Mouse (Mus musculus) hindbrain, embryonic 11.5 days (tissue): ENCODE data around the gene Ptch1. TPM values are rescaled to one million over a fixed set of nuclear protein-coding genes. Genes with fewer than 3 reads are reported as not detected.
A peak's percentile ranks its signal among the peaks of the same experiment; 100 is the strongest.

Experiments
- ATAC-seq: fragments of 200-750 bp; cut with Nextera tagmentation; 2 replicates; pipeline ENCODE4 v1.8.0; 2017; ENCODE audit warnings: mild to moderate bottlenecking, moderate TSS enrichment, moderate library complexity; ENCODE audit not compliant: low FRiP score
- DNase-seq: peaks from one replicate; pipeline ENCODE4 v3.0.0-alpha.2; 2015; ENCODE audit warnings: low spot score
- H3K27ac ChIP-seq: fragments of 300-500 bp; sonication (generic); 2 replicates; pipeline ENCODE4 v1.5.1; 2014; ENCODE audit warnings: mild to moderate bottlenecking, low read depth, low read length
- H3K27me3 ChIP-seq: fragments of 300-500 bp; sonication (generic); 2 replicates; pipeline ENCODE4 v1.6.1; 2014; ENCODE audit warnings: mild to moderate bottlenecking, low read length, moderate library complexity, mixed read lengths; ENCODE audit not compliant: control insufficient read depth, insufficient read depth
- H3K36me3 ChIP-seq: fragments of 300-500 bp; sonication (generic); 2 replicates; pipeline ENCODE4 v1.6.1; 2014; ENCODE audit warnings: mild to moderate bottlenecking, low read length, moderate library complexity, mixed read lengths; ENCODE audit not compliant: control insufficient read depth, insufficient read depth
- H3K4me1 ChIP-seq: fragments of 300-500 bp; sonication (generic); replicated peaks from 2 replicates; pipeline ENCODE4 v1.6.1; 2014; ENCODE audit warnings: low read length, mixed read lengths; ENCODE audit not compliant: control insufficient read depth, insufficient read depth
- H3K4me2 ChIP-seq: fragments of 300-500 bp; sonication (generic); replicated peaks from 2 replicates; pipeline ENCODE4 v1.6.1; 2014; ENCODE audit warnings: mild to moderate bottlenecking, low read depth, low read length
- H3K4me3 ChIP-seq: fragments of 300-500 bp; sonication (generic); 2 replicates; pipeline ENCODE4 v1.5.1; 2014; ENCODE audit warnings: low read depth, low read length
- H3K9ac ChIP-seq: fragments of 300-500 bp; sonication (generic); 2 replicates; pipeline ENCODE4 v1.6.1; 2014; ENCODE audit warnings: low read depth, low read length
- H3K9me3 ChIP-seq: fragments of 300-500 bp; sonication (generic); 2 replicates; pipeline ENCODE4 v1.6.1; 2016; ENCODE audit warnings: low read length; ENCODE audit not compliant: control insufficient read depth
- WGBS: fragments of 180-500 bp; shearing (Covaris S2); extraction: QIAGEN DNeasy Blood & Tissue Kit; methylation state at CpG from one replicate; pipeline ENCODE4 v1.1.7; 2014; 5-methylcytosine and 5-hydroxymethylcytosine counted together
- polyA plus RNA-seq: library from polyadenylated mRNA; unstranded; fragments of >200 nt; fragmentation: Nextera tagmentation; extraction: Ambion mirVana; gene quantifications from 2 replicates; pipeline ENCODE4 v1.2.1, GENCODE M21; 2014

The Ptch1 gene
- polyA plus RNA-seq, 1 experiment from 2014 or later = 28.4 TPM

GRCm38 (mm10) chr13:63530371-63530764 lies 43.0 kb downstream of the Ptch1 start:
- WGBS = 33% methylated on average over 3 of the region's 3 CpGs
- Histone ChIP-seq H3K9me3 (no peaks in the 10 kb centered on the region), H3K9ac (no peak overlapping the region), H3K4me3 (no peak overlapping the region), H3K36me3 (peaks cover 18% of the 10 kb centered on the region), H3K27me3 (no peaks in the 10 kb centered on the region), H3K4me1 (peaks cover 14% of the 10 kb centered on the region), H3K27ac (0 out of 2 replicates have a peak overlapping the region, but pooled peaks have one; percentile 11), H3K4me2 (no peak overlapping the region)
- DNase-seq (no peak), ATAC-seq (peak; percentile 58)

- no peak overlapping the region for H3K4me3 ChIP-seq
- H3K9me3 ChIP-seq = no peaks in the 10 kb centered on the region
- H3K4me2 ChIP-seq = no peak overlapping the region
- DNase-seq (no peak), ATAC-seq (peak; percentile 13; the same call in 1 of the 2 replicates)
- H3K27ac ChIP-seq = 0 out of 2 replicates have a peak overlapping the region, but pooled peaks have one; percentile 11
- WGBS = 45% methylated on average over 3 of the region's 3 CpGs
- peaks cover 15% of the 10 kb centered on the region for H3K36me3 ChIP-seq
- peaks cover 15% of the 10 kb centered on the region for H3K4me1 ChIP-seq
- no peaks in the 10 kb centered on the region for H3K27me3 ChIP-seq
- no peak overlapping the region for H3K9ac ChIP-seq
These were observed 43.6 kb downstream of the Ptch1 start for GRCm38 (mm10) chr13:63529602-63530370.

- Histone ChIP-seq H3K27me3 (no peaks in the 10 kb centered on the region), H3K4me1 (peaks cover 18% of the 10 kb centered on the region), H3K9ac (no peak overlapping the region), H3K4me3 (no peak overlapping the region), H3K4me2 (no peak overlapping the region), H3K36me3 (peaks cover 16% of the 10 kb centered on the region), H3K27ac (no peak overlapping the region; the same call in none of the 2 replicates), H3K9me3 (no peaks in the 10 kb centered on the region)
- ATAC-seq (peak; percentile 51; the same call in 1 of the 2 replicates), DNase-seq (no peak)
- whole genome bisulfite sequencing = 0% methylated on average over 2 of the region's 2 CpGs
These were observed 44.5 kb downstream of the Ptch1 start for GRCm38 (mm10) chr13:63528852-63529251.

DNA sequence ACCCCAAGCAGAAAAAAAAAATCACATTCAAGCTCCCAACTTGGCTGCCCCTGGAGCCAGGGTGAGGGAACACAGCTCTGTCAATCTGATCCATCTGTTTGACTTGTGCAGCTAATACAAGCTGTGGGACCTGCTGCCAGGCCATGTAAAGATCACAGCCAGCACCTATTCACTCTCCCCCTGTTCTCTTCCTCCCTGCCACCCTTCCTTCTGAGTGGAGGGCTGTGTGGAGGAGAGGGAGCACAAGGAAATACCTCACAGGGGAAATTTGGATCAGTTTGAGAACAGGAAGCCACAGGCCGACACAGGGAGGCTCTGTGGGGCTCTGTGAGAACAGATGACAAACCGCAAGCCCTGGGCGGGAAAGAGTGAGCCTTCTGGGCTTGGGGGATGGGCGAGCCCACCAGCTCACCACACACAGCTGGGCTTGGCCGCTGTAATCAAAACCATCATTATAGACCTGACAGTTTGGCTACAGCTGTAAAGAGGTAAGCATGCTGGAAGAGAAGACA lies 45.2 kb downstream of the Ptch1 start:
- Histone ChIP-seq H3K9me3 (no peaks in the 10 kb centered on the region), H3K9ac (no peak overlapping the region), H3K4me1 (peaks cover 18% of the 10 kb centered on the region), H3K27me3 (no peaks in the 10 kb centered on the region), H3K4me3 (no peak overlapping the region), H3K27ac (peak overlapping the region; percentile 5; the same call in 1 of the 2 replicates), H3K4me2 (no peak overlapping the region), H3K36me3 (peaks cover 15% of the 10 kb centered on the region)
- WGBS = 2% methylated on average over 5 of the region's 5 CpGs
- ATAC-seq (peak; percentile 79), DNase-seq (peak; percentile 70)

DNA sequence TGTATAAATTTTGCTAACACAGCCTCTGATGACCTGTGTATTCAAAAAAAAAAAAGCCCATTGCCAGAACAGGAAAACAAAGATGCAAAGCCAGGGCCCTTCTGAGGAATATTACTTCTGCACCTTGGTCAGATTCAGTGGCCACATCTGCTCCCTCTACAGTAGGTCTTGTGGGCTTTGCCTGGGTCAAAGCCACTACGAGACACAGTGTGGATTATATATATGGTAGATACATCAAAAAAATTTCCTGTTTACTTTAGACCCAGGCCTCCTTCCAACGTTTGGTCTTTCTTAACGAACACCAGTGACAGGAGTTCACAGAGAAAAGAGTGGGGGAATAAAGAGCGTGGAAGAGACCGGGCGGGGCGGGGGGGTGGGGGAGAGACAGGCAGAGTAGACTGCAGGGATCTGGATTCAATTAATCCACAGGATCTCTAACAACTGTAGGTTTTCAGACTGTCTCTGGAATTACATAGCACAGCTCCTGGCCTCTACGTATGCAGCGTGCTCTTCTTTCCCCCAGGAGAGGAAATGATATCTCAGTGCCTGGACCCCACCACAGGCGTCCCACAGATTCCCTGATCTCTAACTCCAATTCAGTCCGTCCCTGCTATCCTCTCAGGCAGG lies 47.7 kb downstream of the Ptch1 start:
- Histone ChIP-seq H3K4me1 (peaks cover 16% of the 10 kb centered on the region), H3K9ac (no peak overlapping the region), H3K27ac (no peak overlapping the region), H3K4me3 (no peak overlapping the region), H3K4me2 (no peak overlapping the region), H3K27me3 (no peaks in the 10 kb centered on the region), H3K36me3 (peaks cover 6% of the 10 kb centered on the region; the same call in 1 of the 2 replicates), H3K9me3 (no peaks in the 10 kb centered on the region)
- 56% methylated on average over 11 of the region's 11 CpGs for WGBS
- ATAC-seq = no peak
- no peak for DNase-seq

GRCm38 (mm10) chr13:63524608-63525570 lies 48.5 kb downstream of the Ptch1 start:
- no peak for DNase-seq
- Histone ChIP-seq H3K9ac (no peak overlapping the region), H3K4me1 (peaks cover 16% of the 10 kb centered on the region)

GRCm38 (mm10) chr13:63524061-63524460 lies 49.3 kb downstream of the Ptch1 start:
- Histone ChIP-seq H3K4me1 (peaks cover 13% of the 10 kb centered on the region), H3K9me3 (no peaks in the 10 kb centered on the region), H3K27me3 (no peaks in the 10 kb centered on the region), H3K27ac (no peak overlapping the region), H3K36me3 (peaks cover 8% of the 10 kb centered on the region; the same call in 1 of the 2 replicates), H3K9ac (no peak overlapping the region), H3K4me2 (no peak overlapping the region), H3K4me3 (no peak overlapping the region)
- WGBS = 85% methylated on average over 2 of the region's 2 CpGs
- DNase-seq (no peak), ATAC-seq (no peak)

More at GRCm38 (mm10) chr13:63524608-63525570, 48.5 kb downstream of the Ptch1 start:
- Histone ChIP-seq H3K27ac (no peak overlapping the region), H3K4me3 (no peak overlapping the region), H3K36me3 (peaks cover 8% of the 10 kb centered on the region; the same call in 1 of the 2 replicates), H3K27me3 (no peaks in the 10 kb centered on the region), H3K4me2 (no peak overlapping the region), H3K9me3 (no peaks in the 10 kb centered on the region)
- ATAC-seq = no peak
- 61% methylated on average over 25 of the region's 25 CpGs for WGBS

DNA sequence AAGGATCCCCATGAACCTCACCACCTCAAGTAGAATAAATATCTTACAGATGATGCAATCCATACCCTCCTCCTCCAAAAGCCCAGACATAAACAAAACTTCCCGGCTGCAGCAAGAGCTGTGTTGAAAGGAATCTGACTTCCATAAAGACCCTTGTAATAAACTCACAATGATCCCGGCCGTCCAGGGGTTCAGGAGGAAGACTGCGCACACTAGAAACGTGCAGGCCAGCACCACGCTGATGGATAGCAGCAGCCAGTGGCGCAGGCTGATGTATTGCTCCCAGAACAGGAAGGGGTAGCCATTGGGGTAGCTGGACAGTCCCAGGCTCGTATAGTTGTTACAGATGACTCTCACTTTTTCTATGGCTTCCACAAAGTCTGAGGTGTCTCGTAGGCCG lies 50.6 kb downstream of the Ptch1 start:
- no peak overlapping the region for H3K4me3 ChIP-seq
- ATAC-seq (no peak), DNase-seq (no peak)
- H3K9ac ChIP-seq = no peak overlapping the region
- no peak overlapping the region for H3K4me2 ChIP-seq
- H3K9me3 ChIP-seq = no peaks in the 10 kb centered on the region
- H3K27ac ChIP-seq = no peak overlapping the region
- H3K36me3 ChIP-seq = peaks cover 14% of the 10 kb centered on the region; the same call in 1 of the 2 replicates
- peaks cover 3% of the 10 kb centered on the region for H3K4me1 ChIP-seq
- 76% methylated on average over 10 of the region's 10 CpGs for WGBS
- no peaks in the 10 kb centered on the region for H3K27me3 ChIP-seq
